Mouse (Mus musculus): ENCODE results near the gene Pcbp4. TPM values are rescaled to one million over a fixed set of nuclear protein-coding genes. Genes with fewer than 3 reads are reported as not detected.
"Not testable (repeated sequence)": the region's sequence is repeated elsewhere in the genome, so short reads cannot be mapped to it uniquely, and the experiment has no call there.

The Pcbp4 gene
- polyA plus RNA-seq, 1 experiment from 2014 or later: 60.7 TPM

GRCm38 (mm10) chr9:106482578-106483115, 29.6 kb downstream of the Pcbp4 start:
- no peak overlapping the region for H3K9ac ChIP-seq (ENCODE audit: low read length)
- no peak overlapping the region for H3K27ac ChIP-seq (ENCODE audit: low read length)
- peaks cover 7% of the 10 kb centered on the region for H3K4me1 ChIP-seq (replicated peaks; ENCODE audit: control insufficient read depth, insufficient read depth, low read length)
- no peak for ATAC-seq (ENCODE audit: low read depth)
- 86% methylated on average over 17 of the region's 17 CpGs for WGBS
- no peaks in the 10 kb centered on the region for H3K27me3 ChIP-seq (ENCODE audit: control insufficient read depth, insufficient read depth, low read depth, low read length)
- no peaks in the 10 kb centered on the region for H3K9me3 ChIP-seq (ENCODE audit: control insufficient read depth, low read length)
- H3K4me3 ChIP-seq (ENCODE audit: low read length): no peak overlapping the region
- H3K36me3 ChIP-seq (ENCODE audit: control insufficient read depth, insufficient read depth, low read length): peaks cover 17% of the 10 kb centered on the region
- H3K4me2 ChIP-seq (ENCODE audit: low read depth, low read length): no peak overlapping the region

DNA sequence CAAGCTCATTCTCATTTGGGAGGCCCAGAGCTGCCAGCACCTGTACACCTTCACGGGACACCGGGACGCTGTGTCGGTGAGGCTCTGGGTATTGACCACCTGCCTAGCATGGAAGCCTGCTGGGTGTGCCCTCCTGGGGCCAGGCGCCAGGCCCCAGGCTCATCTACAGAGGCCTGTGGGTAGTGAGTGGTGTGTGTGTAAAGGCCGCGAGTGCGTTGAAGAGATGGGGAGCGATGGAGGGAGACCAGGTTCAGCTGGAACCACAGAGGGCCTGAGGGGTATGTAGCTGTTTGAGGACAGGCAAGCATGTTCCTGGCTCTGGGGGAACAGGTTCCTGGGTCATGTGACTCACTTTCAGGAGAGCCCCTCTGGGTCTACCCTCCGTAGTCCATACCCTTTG, 30.0 kb downstream of the Pcbp4 start:
- Histone ChIP-seq H3K27me3 (ENCODE audit: control insufficient read depth, insufficient read depth, low read depth, low read length) (no peaks in the 10 kb centered on the region), H3K36me3 (ENCODE audit: control insufficient read depth, insufficient read depth, low read length) (peaks cover 17% of the 10 kb centered on the region), H3K27ac (ENCODE audit: low read length) (no peak overlapping the region), H3K9ac (ENCODE audit: low read length) (no peak overlapping the region), H3K4me3 (ENCODE audit: low read length) (no peak overlapping the region), H3K9me3 (ENCODE audit: control insufficient read depth, low read length) (no peaks in the 10 kb centered on the region), H3K4me2 (ENCODE audit: low read depth, low read length) (no peak overlapping the region), H3K4me1 (replicated peaks; ENCODE audit: control insufficient read depth, insufficient read depth, low read length) (peaks cover 3% of the 10 kb centered on the region)
- ATAC-seq (ENCODE audit: low read depth): no peak
- 96% methylated on average over 10 of the region's 10 CpGs for WGBS

DNA sequence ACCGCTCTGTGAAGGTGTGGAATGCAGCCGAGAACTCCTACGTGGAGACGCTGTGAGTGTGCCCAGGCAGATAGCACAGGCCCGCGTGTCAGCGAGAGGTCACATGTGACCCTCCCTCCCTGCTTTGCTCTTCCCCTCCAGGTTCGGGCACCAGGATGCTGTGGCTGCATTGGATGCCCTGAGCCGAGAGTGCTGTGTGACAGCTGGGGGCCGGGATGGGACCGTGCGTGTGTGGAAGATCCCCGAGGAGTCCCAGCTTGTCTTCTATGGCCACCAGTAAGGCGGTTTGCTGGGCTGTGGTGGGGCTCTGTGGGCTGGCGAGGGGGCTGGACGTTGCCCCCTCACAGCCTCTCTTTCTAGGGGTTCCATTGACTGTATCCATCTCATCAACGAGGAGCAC, 30.5 kb downstream of the Pcbp4 start:
- ATAC-seq (ENCODE audit: low read depth): no peak
- H3K4me1 ChIP-seq (replicated peaks; ENCODE audit: control insufficient read depth, insufficient read depth, low read length): no peaks in the 10 kb centered on the region
- no peak overlapping the region for H3K9ac ChIP-seq (ENCODE audit: low read length)
- H3K27ac ChIP-seq (ENCODE audit: low read length): no peak overlapping the region
- H3K9me3 ChIP-seq (ENCODE audit: control insufficient read depth, low read length): no peaks in the 10 kb centered on the region
- H3K27me3 ChIP-seq (ENCODE audit: control insufficient read depth, insufficient read depth, low read depth, low read length): no peaks in the 10 kb centered on the region
- no peak overlapping the region for H3K4me2 ChIP-seq (ENCODE audit: low read depth, low read length)
- WGBS: 88% methylated on average over 17 of the region's 17 CpGs
- peaks cover 17% of the 10 kb centered on the region for H3K36me3 ChIP-seq (ENCODE audit: control insufficient read depth, insufficient read depth, low read length)
- no peak overlapping the region for H3K4me3 ChIP-seq (ENCODE audit: low read length)

- no peak for ATAC-seq (ENCODE audit: low read depth)
- WGBS: 85% methylated on average over 10 of the region's 10 CpGs
- Histone ChIP-seq H3K4me3 (ENCODE audit: low read length) (no peak overlapping the region), H3K4me1 (replicated peaks; ENCODE audit: control insufficient read depth, insufficient read depth, low read length) (no peaks in the 10 kb centered on the region), H3K9me3 (ENCODE audit: control insufficient read depth, low read length) (no peaks in the 10 kb centered on the region), H3K27ac (ENCODE audit: low read length) (no peak overlapping the region), H3K4me2 (ENCODE audit: low read depth, low read length) (no peak overlapping the region), H3K27me3 (ENCODE audit: control insufficient read depth, insufficient read depth, low read depth, low read length) (no peaks in the 10 kb centered on the region), H3K9ac (ENCODE audit: low read length) (no peak overlapping the region), H3K36me3 (ENCODE audit: control insufficient read depth, insufficient read depth, low read length) (peaks cover 17% of the 10 kb centered on the region)
These were observed 32.0 kb downstream of the Pcbp4 start for GRCm38 (mm10) chr9:106485076-106485475.

- not testable (repeated sequence) for H3K4me3 ChIP-seq (ENCODE audit: low read length); H3K27ac ChIP-seq (ENCODE audit: low read length); ATAC-seq (ENCODE audit: low read depth); H3K27me3 ChIP-seq (ENCODE audit: control insufficient read depth, insufficient read depth, low read depth, low read length); H3K9me3 ChIP-seq (ENCODE audit: control insufficient read depth, low read length); H3K9ac ChIP-seq (ENCODE audit: low read length); H3K4me1 ChIP-seq (replicated peaks; ENCODE audit: control insufficient read depth, insufficient read depth, low read length); H3K4me2 ChIP-seq (ENCODE audit: low read depth, low read length)
- WGBS: 83% methylated on average over 6 of the region's 6 CpGs
- peaks cover 13% of the 10 kb centered on the region for H3K36me3 ChIP-seq (ENCODE audit: control insufficient read depth, insufficient read depth, low read length)
These were observed 34.5 kb downstream of the Pcbp4 start for GRCm38 (mm10) chr9:106487602-106488001.

- Histone ChIP-seq H3K4me1 (replicated peaks; ENCODE audit: control insufficient read depth, insufficient read depth, low read length) (no peaks in the 10 kb centered on the region), H3K27me3 (ENCODE audit: control insufficient read depth, insufficient read depth, low read depth, low read length) (no peaks in the 10 kb centered on the region), H3K36me3 (ENCODE audit: control insufficient read depth, insufficient read depth, low read length) (no peaks in the 10 kb centered on the region), H3K4me2 (ENCODE audit: low read depth, low read length) (no peak within 1 kb of the TSS), H3K9ac (ENCODE audit: low read length) (no peak within 1 kb of the TSS), H3K27ac (ENCODE audit: low read length) (no peak within 1 kb of the TSS), H3K4me3 (ENCODE audit: low read length) (no peak within 1 kb of the TSS), H3K9me3 (ENCODE audit: control insufficient read depth, low read length) (no peaks in the 10 kb centered on the region)
- 84% methylated on average over 6 of the region's 6 CpGs for WGBS
- ATAC-seq (ENCODE audit: low read depth): no peak
These were observed 46.6 kb downstream of the Pcbp4 start, which contains the start of gene Iqcf1 for GRCm38 (mm10) chr9:106499667-106500066. Gene Iqcf1 (plus strand): TSS chr9:106499967.

DNA sequence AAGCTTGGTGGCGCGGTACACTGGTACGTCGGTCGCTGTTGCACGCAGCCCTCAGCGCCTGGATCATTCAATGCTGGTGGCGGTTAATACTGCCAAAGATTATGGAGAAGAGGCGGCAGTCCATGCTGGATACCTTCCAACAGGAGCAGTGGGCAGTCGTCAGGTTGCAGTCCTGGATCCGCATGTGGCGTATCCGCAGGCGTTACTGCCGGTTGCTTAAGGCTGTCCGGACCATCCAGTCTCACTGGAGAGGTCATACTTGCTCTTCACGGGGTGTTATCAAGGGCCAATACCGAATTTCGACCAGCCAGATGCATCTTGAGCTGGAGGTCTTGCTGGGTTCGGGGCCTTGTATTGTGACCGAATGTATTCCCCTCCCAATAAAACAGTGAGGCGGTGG, 48.8 kb downstream of the Pcbp4 start:
- Histone ChIP-seq H3K4me3 (ENCODE audit: low read length) (no peak overlapping the region), H3K4me2 (ENCODE audit: low read depth, low read length) (no peak overlapping the region), H3K27ac (ENCODE audit: low read length) (no peak overlapping the region), H3K36me3 (ENCODE audit: control insufficient read depth, insufficient read depth, low read length) (no peaks in the 10 kb centered on the region), H3K9me3 (ENCODE audit: control insufficient read depth, low read length) (no peaks in the 10 kb centered on the region), H3K27me3 (ENCODE audit: control insufficient read depth, insufficient read depth, low read depth, low read length) (no peaks in the 10 kb centered on the region), H3K9ac (ENCODE audit: low read length) (no peak overlapping the region), H3K4me1 (replicated peaks; ENCODE audit: control insufficient read depth, insufficient read depth, low read length) (no peaks in the 10 kb centered on the region)
- 86% methylated on average over 22 of the region's 22 CpGs for WGBS
- ATAC-seq (ENCODE audit: low read depth): no peak

- Histone ChIP-seq H3K9ac (ENCODE audit: low read length) (no peak overlapping the region), H3K4me1 (replicated peaks; ENCODE audit: control insufficient read depth, insufficient read depth, low read length) (no peaks in the 10 kb centered on the region), H3K27me3 (ENCODE audit: control insufficient read depth, insufficient read depth, low read depth, low read length) (no peaks in the 10 kb centered on the region)
These were observed 51.2 kb downstream of the Pcbp4 start for GRCm38 (mm10) chr9:106504246-106504645.

GRCm38 (mm10) chr9:106509356-106509755, 56.3 kb downstream of the Pcbp4 start:
- 80% methylated on average over 10 of the region's 10 CpGs for WGBS

More at GRCm38 (mm10) chr9:106504246-106504645, 51.2 kb downstream of the Pcbp4 start:
- 67% methylated on average over 6 of the region's 6 CpGs for WGBS
- Histone ChIP-seq H3K9me3 (ENCODE audit: control insufficient read depth, low read length) (no peaks in the 10 kb centered on the region), H3K36me3 (ENCODE audit: control insufficient read depth, insufficient read depth, low read length) (no peaks in the 10 kb centered on the region), H3K27ac (ENCODE audit: low read length) (no peak overlapping the region), H3K4me2 (ENCODE audit: low read depth, low read length) (no peak overlapping the region), H3K4me3 (ENCODE audit: low read length) (no peak overlapping the region)
- ATAC-seq (ENCODE audit: low read depth): no peak

More at GRCm38 (mm10) chr9:106509356-106509755, 56.3 kb downstream of the Pcbp4 start:
- Histone ChIP-seq H3K9me3 (ENCODE audit: control insufficient read depth, low read length) (no peaks in the 10 kb centered on the region), H3K27me3 (ENCODE audit: control insufficient read depth, insufficient read depth, low read depth, low read length) (no peaks in the 10 kb centered on the region), H3K4me2 (ENCODE audit: low read depth, low read length) (no peak overlapping the region), H3K36me3 (ENCODE audit: control insufficient read depth, insufficient read depth, low read length) (no peaks in the 10 kb centered on the region), H3K4me3 (ENCODE audit: low read length) (no peak overlapping the region), H3K27ac (ENCODE audit: low read length) (no peak overlapping the region), H3K4me1 (replicated peaks; ENCODE audit: control insufficient read depth, insufficient read depth, low read length) (peaks cover 8% of the 10 kb centered on the region), H3K9ac (ENCODE audit: low read length) (no peak overlapping the region)
- ATAC-seq (ENCODE audit: low read depth): no peak

Measured in lung, embryonic 16.5 days (tissue).